Mouse (Mus musculus): Measurements from ENCODE around the gene Pdss2. TPM values are rescaled to one million over a fixed set of nuclear protein-coding genes. Genes with fewer than 3 reads are reported as not detected.

The Pdss2 gene
- polyA plus RNA-seq, 1 experiment from 2014 or later: 13.9 TPM

- H3K9ac ChIP-seq (ENCODE audit: low read length): no peak overlapping the region
- ATAC-seq (replicated peaks; ENCODE audit: extremely low read depth, insufficient read depth, low FRiP score): no peak
- WGBS: 88% methylated on average over 2 of the region's 2 CpGs
Observed at GRCm38 (mm10) chr10:43200206-43200605, 21.1 kb upstream of the Pdss2 start.

GRCm38 (mm10) chr10:43203865-43204264, 17.4 kb upstream of the Pdss2 start:
- no peak overlapping the region for H3K9ac ChIP-seq (ENCODE audit: low read length)
- H3K4me1 ChIP-seq (ENCODE audit: control insufficient read depth, insufficient read depth, low read length): no peaks in the 10 kb centered on the region
- no peak overlapping the region for H3K27ac ChIP-seq (ENCODE audit: low read length)
- no peaks in the 10 kb centered on the region for H3K36me3 ChIP-seq (ENCODE audit: control insufficient read depth, insufficient read depth)
- H3K27me3 ChIP-seq (ENCODE audit: control insufficient read depth, insufficient read depth, low read length): no peaks in the 10 kb centered on the region
- no peak for ATAC-seq (replicated peaks; ENCODE audit: extremely low read depth, insufficient read depth, low FRiP score)
- H3K4me2 ChIP-seq (ENCODE audit: low read depth, low read length): no peak overlapping the region
- H3K9me3 ChIP-seq (replicated peaks; ENCODE audit: control insufficient read depth, low read length): no peaks in the 10 kb centered on the region
- no peak overlapping the region for H3K4me3 ChIP-seq (ENCODE audit: low read length)
- 83% methylated on average over 3 of the region's 3 CpGs for WGBS

More at GRCm38 (mm10) chr10:43200206-43200605, 21.1 kb upstream of the Pdss2 start:
- no peak overlapping the region for H3K4me2 ChIP-seq (ENCODE audit: low read depth, low read length)
- no peaks in the 10 kb centered on the region for H3K9me3 ChIP-seq (replicated peaks; ENCODE audit: control insufficient read depth, low read length)
- no peaks in the 10 kb centered on the region for H3K36me3 ChIP-seq (ENCODE audit: control insufficient read depth, insufficient read depth)
- no peaks in the 10 kb centered on the region for H3K27me3 ChIP-seq (ENCODE audit: control insufficient read depth, insufficient read depth, low read length)
- H3K27ac ChIP-seq (ENCODE audit: low read length): no peak overlapping the region
- H3K4me1 ChIP-seq (ENCODE audit: control insufficient read depth, insufficient read depth, low read length): no peaks in the 10 kb centered on the region
- H3K4me3 ChIP-seq (ENCODE audit: low read length): no peak overlapping the region

- no peak overlapping the region for H3K4me3 ChIP-seq (ENCODE audit: low read length)
- no peaks in the 10 kb centered on the region for H3K36me3 ChIP-seq (ENCODE audit: control insufficient read depth, insufficient read depth)
- no peak overlapping the region for H3K9ac ChIP-seq (ENCODE audit: low read length)
- no peaks in the 10 kb centered on the region; the same call in 1 of the 2 replicates for H3K9me3 ChIP-seq (replicated peaks; ENCODE audit: control insufficient read depth, low read length)
- no peaks in the 10 kb centered on the region for H3K27me3 ChIP-seq (ENCODE audit: control insufficient read depth, insufficient read depth, low read length)
- no peaks in the 10 kb centered on the region for H3K4me1 ChIP-seq (ENCODE audit: control insufficient read depth, insufficient read depth, low read length)
- no peak overlapping the region for H3K27ac ChIP-seq (ENCODE audit: low read length)
- ATAC-seq (replicated peaks; ENCODE audit: extremely low read depth, insufficient read depth, low FRiP score): no peak
- H3K4me2 ChIP-seq (ENCODE audit: low read depth, low read length): no peak overlapping the region
- WGBS: 39% methylated on average over 6 of the region's 6 CpGs
Observed at GRCm38 (mm10) chr10:43211866-43212265, 9.4 kb upstream of the Pdss2 start.

GRCm38 (mm10) chr10:43217361-43217900, 3.9 kb upstream of the Pdss2 start:
- H3K27me3 ChIP-seq (ENCODE audit: control insufficient read depth, insufficient read depth, low read length): no peaks in the 10 kb centered on the region
- H3K4me3 ChIP-seq (ENCODE audit: low read length): no peak overlapping the region
- H3K27ac ChIP-seq (ENCODE audit: low read length): no peak overlapping the region
- 86% methylated on average over 13 of the region's 13 CpGs for WGBS
- no peaks in the 10 kb centered on the region for H3K36me3 ChIP-seq (ENCODE audit: control insufficient read depth, insufficient read depth)
- H3K9ac ChIP-seq (ENCODE audit: low read length): no peak overlapping the region
- no peaks in the 10 kb centered on the region for H3K9me3 ChIP-seq (replicated peaks; ENCODE audit: control insufficient read depth, low read length)
- H3K4me2 ChIP-seq (ENCODE audit: low read depth, low read length): no peak overlapping the region
- peaks cover 8% of the 10 kb centered on the region for H3K4me1 ChIP-seq (ENCODE audit: control insufficient read depth, insufficient read depth, low read length)
- ATAC-seq (replicated peaks; ENCODE audit: extremely low read depth, insufficient read depth, low FRiP score): no peak

GRCm38 (mm10) chr10:43220479-43220878, 807 bp upstream of the Pdss2 start:
- H3K27me3 ChIP-seq (ENCODE audit: control insufficient read depth, insufficient read depth, low read length): no peaks in the 10 kb centered on the region
- H3K27ac ChIP-seq (ENCODE audit: low read length): peak overlapping the region; percentile 93
- no peaks in the 10 kb centered on the region for H3K9me3 ChIP-seq (replicated peaks; ENCODE audit: control insufficient read depth, low read length)
- peak overlapping the region; percentile 97 for H3K9ac ChIP-seq (ENCODE audit: low read length)
- no peak for ATAC-seq (replicated peaks; ENCODE audit: extremely low read depth, insufficient read depth, low FRiP score)
- peak overlapping the region; percentile 95 for H3K4me3 ChIP-seq (ENCODE audit: low read length)
- H3K4me2 ChIP-seq (ENCODE audit: low read depth, low read length): peak overlapping the region; percentile 79
- H3K36me3 ChIP-seq (ENCODE audit: control insufficient read depth, insufficient read depth): no peaks in the 10 kb centered on the region
- peaks cover 8% of the 10 kb centered on the region for H3K4me1 ChIP-seq (ENCODE audit: control insufficient read depth, insufficient read depth, low read length)
- WGBS: 12% methylated on average over 7 of the region's 7 CpGs

GRCm38 (mm10) chr10:43221659-43222058, 373 bp downstream of the Pdss2 start:
- peak overlapping the region; percentile 95 for H3K4me3 ChIP-seq (ENCODE audit: low read length)
- peak; percentile 35 for ATAC-seq (replicated peaks; ENCODE audit: extremely low read depth, insufficient read depth, low FRiP score)
- no peaks in the 10 kb centered on the region for H3K9me3 ChIP-seq (replicated peaks; ENCODE audit: control insufficient read depth, low read length)
- 0% methylated on average over 25 of the region's 25 CpGs for WGBS
- peak overlapping the region; percentile 97 for H3K4me2 ChIP-seq (ENCODE audit: low read depth, low read length)
- H3K9ac ChIP-seq (ENCODE audit: low read length): peak overlapping the region; percentile 91
- peak overlapping the region; percentile 93 for H3K27ac ChIP-seq (ENCODE audit: low read length)
- H3K4me1 ChIP-seq (ENCODE audit: control insufficient read depth, insufficient read depth, low read length): peaks cover 8% of the 10 kb centered on the region
- H3K27me3 ChIP-seq (ENCODE audit: control insufficient read depth, insufficient read depth, low read length): no peaks in the 10 kb centered on the region
- no peaks in the 10 kb centered on the region for H3K36me3 ChIP-seq (ENCODE audit: control insufficient read depth, insufficient read depth)

GRCm38 (mm10) chr10:43223391-43223790, 2.1 kb downstream of the Pdss2 start:
- no peak overlapping the region for H3K27ac ChIP-seq (ENCODE audit: low read length)
- H3K9me3 ChIP-seq (replicated peaks; ENCODE audit: control insufficient read depth, low read length): no peaks in the 10 kb centered on the region
- no peak for ATAC-seq (replicated peaks; ENCODE audit: extremely low read depth, insufficient read depth, low FRiP score)
- peaks cover 8% of the 10 kb centered on the region for H3K4me1 ChIP-seq (ENCODE audit: control insufficient read depth, insufficient read depth, low read length)
- no peak overlapping the region for H3K4me2 ChIP-seq (ENCODE audit: low read depth, low read length)
- WGBS: 84% methylated on average over 2 of the region's 2 CpGs
- H3K9ac ChIP-seq (ENCODE audit: low read length): no peak overlapping the region
- H3K27me3 ChIP-seq (ENCODE audit: control insufficient read depth, insufficient read depth, low read length): no peaks in the 10 kb centered on the region
- no peaks in the 10 kb centered on the region for H3K36me3 ChIP-seq (ENCODE audit: control insufficient read depth, insufficient read depth)
- no peak overlapping the region for H3K4me3 ChIP-seq (ENCODE audit: low read length)

GRCm38 (mm10) chr10:43226391-43226790, 5.1 kb downstream of the Pdss2 start:
- Histone ChIP-seq H3K27me3 (ENCODE audit: control insufficient read depth, insufficient read depth, low read length) (no peaks in the 10 kb centered on the region), H3K4me2 (ENCODE audit: low read depth, low read length) (no peak overlapping the region), H3K4me3 (ENCODE audit: low read length) (no peak overlapping the region), H3K4me1 (ENCODE audit: control insufficient read depth, insufficient read depth, low read length) (peaks cover 5% of the 10 kb centered on the region), H3K9me3 (replicated peaks; ENCODE audit: control insufficient read depth, low read length) (no peaks in the 10 kb centered on the region), H3K36me3 (ENCODE audit: control insufficient read depth, insufficient read depth) (no peaks in the 10 kb centered on the region), H3K9ac (ENCODE audit: low read length) (no peak overlapping the region), H3K27ac (ENCODE audit: low read length) (no peak overlapping the region)
- ATAC-seq (replicated peaks; ENCODE audit: extremely low read depth, insufficient read depth, low FRiP score): no peak
- WGBS: 93% methylated on average over 1 of the region's 1 CpGs

GRCm38 (mm10) chr10:43229236-43229635, 8.0 kb downstream of the Pdss2 start:
- no peak overlapping the region for H3K4me3 ChIP-seq (ENCODE audit: low read length)
- H3K36me3 ChIP-seq (ENCODE audit: control insufficient read depth, insufficient read depth): no peaks in the 10 kb centered on the region
- H3K4me1 ChIP-seq (ENCODE audit: control insufficient read depth, insufficient read depth, low read length): no peaks in the 10 kb centered on the region
- H3K27me3 ChIP-seq (ENCODE audit: control insufficient read depth, insufficient read depth, low read length): no peaks in the 10 kb centered on the region
- no peak overlapping the region for H3K27ac ChIP-seq (ENCODE audit: low read length)
- no peak for ATAC-seq (replicated peaks; ENCODE audit: extremely low read depth, insufficient read depth, low FRiP score)
- 84% methylated on average over 2 of the region's 2 CpGs for WGBS
- H3K9ac ChIP-seq (ENCODE audit: low read length): no peak overlapping the region
- H3K4me2 ChIP-seq (ENCODE audit: low read depth, low read length): no peak overlapping the region
- H3K9me3 ChIP-seq (replicated peaks; ENCODE audit: control insufficient read depth, low read length): no peaks in the 10 kb centered on the region
